ENCODE assay signal across 10 mouse cellular contexts in the genomic region with DNA sequence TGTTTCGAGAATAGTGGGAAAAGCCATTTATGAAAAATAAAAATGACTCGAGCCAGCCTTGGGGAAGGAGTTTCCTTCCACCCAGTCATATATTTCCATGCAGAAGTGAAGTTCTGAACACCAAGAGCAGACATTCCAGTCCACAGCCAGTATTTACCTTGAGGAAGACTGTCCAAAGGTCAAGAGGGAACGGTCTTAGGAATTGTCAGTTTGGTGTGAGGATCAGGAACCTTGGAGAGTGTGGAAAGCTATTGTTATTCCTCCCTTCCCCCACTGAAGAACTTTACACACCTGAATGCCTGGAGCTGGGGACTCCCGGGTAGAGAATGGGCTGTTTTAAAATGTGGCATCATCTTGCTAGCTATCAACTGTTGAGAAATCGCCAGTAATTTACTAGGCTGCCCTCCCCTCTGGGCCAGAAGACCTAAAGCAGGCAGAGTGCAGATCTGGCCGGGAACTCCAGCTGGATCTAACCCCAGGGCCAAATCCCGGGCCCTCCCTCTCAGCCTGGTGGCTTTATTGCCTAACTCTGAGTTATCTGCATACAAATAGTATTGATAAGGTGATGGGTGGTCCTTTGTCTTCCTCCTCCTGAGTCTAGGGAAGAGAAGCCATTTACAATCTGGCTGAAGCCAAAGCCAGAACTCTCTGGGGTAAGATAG.
DNase-seq lines count a peak whose midpoint lies in the region; ATAC-seq and TF ChIP-seq lines count a peak whose summit lies in the region.
"Had no signal": no experiment of that assay in that cellular context is flagged by ENCODE, and none has a peak within 500 bp of the region (broad histone marks: within the 10 kb centered on the region; RNA-seq: fewer than 3 reads in every experiment).

No protein-coding gene starts in this region.

- H3K27ac ChIP-seq in heart, embryonic 10.5 days, result peak overlapping the region; percentile 65
- H3K27ac ChIP-seq in neural tube, embryonic 13.5 days (replicated peaks), result no peak overlapping the region
- H3K27ac ChIP-seq in heart, embryonic 13.5 days (replicated peaks), result peak overlapping the region; percentile 39; the same call in 1 of the 2 replicates
- no peak overlapping the region for H3K27ac ChIP-seq in stomach, embryonic 15.5 days
- no peak overlapping the region for H3K27ac ChIP-seq in cerebellum, adult 2 months (ENCODE audit: insufficient read depth, low read length)
- H3K27ac ChIP-seq: forebrain, embryonic 13.5 days had no signal

- 32% methylated on average over 7 of the region's 7 CpGs for WGBS in heart, embryonic 10.5 days
- WGBS in neural tube, embryonic 13.5 days, result 29% methylated on average over 7 of the region's 7 CpGs
- 45% methylated on average over 7 of the region's 7 CpGs for WGBS in heart, embryonic 13.5 days
- WGBS in stomach, embryonic 15.5 days, result 41% methylated on average over 7 of the region's 7 CpGs
- WGBS in cerebellum, adult 2 months, result 54% methylated on average over 7 of the region's 7 CpGs

- H3K9me3 ChIP-seq in heart, embryonic 10.5 days, result no peaks in the 10 kb centered on the region
- H3K9me3 ChIP-seq in neural tube, embryonic 13.5 days, result no peaks in the 10 kb centered on the region
- no peaks in the 10 kb centered on the region for H3K9me3 ChIP-seq in heart, embryonic 13.5 days
- no peaks in the 10 kb centered on the region for H3K9me3 ChIP-seq in stomach, embryonic 15.5 days
- H3K9me3 ChIP-seq: forebrain, embryonic 13.5 days had no signal

- no peak for DNase-seq in heart, embryonic 10.5 days (ENCODE audit: low spot score)
- no peak for DNase-seq in heart, postnatal 36 days
- DNase-seq in neural tube, embryonic 10.5 days (ENCODE audit: extremely low spot score, low spot score), result no peak
- no peak for DNase-seq in layer of hippocampus, adult 8-10 months (ENCODE audit: low spot score in 2 of 2)
- DNase-seq in cerebellum, adult 2 months, result no peak
- DNase-seq: midbrain, embryonic 14.5 days had no signal

- H3K27me3 ChIP-seq in heart, embryonic 10.5 days (ENCODE audit: insufficient read depth, poor library complexity, severe bottlenecking), result 0 out of 2 replicates have a peak, but pooled peaks cover 4% of the 10 kb centered on the region
- peaks cover 17% of the 10 kb centered on the region; the same call in 1 of the 2 replicates for H3K27me3 ChIP-seq in neural tube, embryonic 13.5 days
- H3K27me3 ChIP-seq in heart, embryonic 13.5 days (replicated peaks), result peaks cover 3% of the 10 kb centered on the region
- no peaks in the 10 kb centered on the region for H3K27me3 ChIP-seq in stomach, embryonic 15.5 days (replicated peaks)
- no peaks in the 10 kb centered on the region for H3K27me3 ChIP-seq in cerebellum, adult 2 months (ENCODE audit: control insufficient read depth, insufficient read depth, low read length)

- H3K36me3 ChIP-seq in heart, embryonic 10.5 days, result no peaks in the 10 kb centered on the region
- H3K36me3 ChIP-seq in neural tube, embryonic 13.5 days, result no peaks in the 10 kb centered on the region
- no peaks in the 10 kb centered on the region for H3K36me3 ChIP-seq in heart, embryonic 13.5 days
- H3K36me3 ChIP-seq in stomach, embryonic 15.5 days, result no peaks in the 10 kb centered on the region

- 0 out of 2 replicates have a peak overlapping the region, but pooled peaks have one; percentile 9 for H3K4me2 ChIP-seq in neural tube, embryonic 13.5 days
- H3K4me2 ChIP-seq in heart, embryonic 13.5 days, result peak overlapping the region; percentile 65
- peak overlapping the region; percentile 26; the same call in 1 of the 2 replicates for H3K4me2 ChIP-seq in stomach, embryonic 15.5 days
- H3K4me2 ChIP-seq: forebrain, embryonic 13.5 days had no signal

- peaks cover 37% of the 10 kb centered on the region for H3K4me1 ChIP-seq in heart, embryonic 10.5 days
- H3K4me1 ChIP-seq in neural tube, embryonic 13.5 days (replicated peaks), result peaks cover 19% of the 10 kb centered on the region
- H3K4me1 ChIP-seq in heart, embryonic 13.5 days, result peaks cover 33% of the 10 kb centered on the region
- H3K4me1 ChIP-seq in stomach, embryonic 15.5 days, result peaks cover 9% of the 10 kb centered on the region; the same call in 1 of the 2 replicates
- no peaks in the 10 kb centered on the region; the same call in 1 of the 2 replicates for H3K4me1 ChIP-seq in cerebellum, adult 2 months (ENCODE audit: control insufficient read depth, insufficient read depth, low read length)

- peak overlapping the region; percentile 52 for H3K4me3 ChIP-seq in heart, embryonic 10.5 days
- H3K4me3 ChIP-seq in neural tube, embryonic 13.5 days, result no peak overlapping the region
- H3K4me3 ChIP-seq in heart, embryonic 13.5 days, result peak overlapping the region; percentile 43
- no peak overlapping the region for H3K4me3 ChIP-seq in stomach, embryonic 15.5 days (replicated peaks)
- no peak overlapping the region for H3K4me3 ChIP-seq in cerebellum, adult 2 months (replicated peaks; ENCODE audit: insufficient read depth, low read depth, low read length)
- H3K4me3 ChIP-seq: forebrain, embryonic 13.5 days had no signal

- intact Hi-C loops in heart, postnatal 36 days (cut with DNase I), result no loop called here

- no peak for ATAC-seq in neural tube, embryonic 13.5 days (ENCODE audit: low read depth)
- no peak for ATAC-seq in heart, embryonic 13.5 days (ENCODE audit: extremely low read depth, insufficient number of reproducible peaks, low FRiP score, low TSS enrichment)
- no peak for ATAC-seq in stomach, embryonic 15.5 days (ENCODE audit: insufficient read depth, low FRiP score, low read depth)
- ATAC-seq: forebrain, embryonic 13.5 days had no signal

- no peak for TF ChIP-seq CTCF in cerebellum, adult 2 months (IDR thresholded peaks at IDR 0.05; ENCODE audit: borderline replicate concordance, insufficient read depth, low read depth, low read length)

- no peak overlapping the region for H3K9ac ChIP-seq in neural tube, embryonic 13.5 days
- no peak overlapping the region for H3K9ac ChIP-seq in heart, embryonic 13.5 days
- H3K9ac ChIP-seq in stomach, embryonic 15.5 days, result no peak overlapping the region
- H3K9ac ChIP-seq: forebrain, embryonic 13.5 days had no signal

- TF ChIP-seq POLR2A in cerebellum, adult 2 months (IDR thresholded peaks at IDR 0.05; ENCODE audit: borderline replicate concordance, insufficient read depth, low read length), result no peak

Comparison
In these comparisons a context has a peak if more than half of its experiments do, and no peak if none do; other contexts are left out.
1. H3K27ac ChIP-seq: peak in heart, embryonic 10.5 days (single experiment) and heart, embryonic 13.5 days (single experiment); none in neural tube, embryonic 13.5 days (single experiment), stomach, embryonic 15.5 days (single experiment) and cerebellum, adult 2 months (single experiment).
2. H3K4me3 ChIP-seq: peak in heart, embryonic 10.5 days (single experiment) and heart, embryonic 13.5 days (single experiment); none in neural tube, embryonic 13.5 days (single experiment), stomach, embryonic 15.5 days (single experiment) and cerebellum, adult 2 months (single experiment).
3. H3K4me2 ChIP-seq: peak in every context shown above with its lines; median percentile 65 in heart, embryonic 13.5 days; 26 in stomach, embryonic 15.5 days; 9 in neural tube, embryonic 13.5 days.